Mouse (Mus musculus) 3T3-L1 (cell line): ENCODE measurements at regions not wholly inside any gene's neighbourhood (a gene's known extent, or its start where the extent isn't known, plus 50 kb on each side); places are given as distances from the start of the nearest gene placed in this dataset.
A peak's percentile ranks its signal among the peaks of the same experiment; 100 is the strongest.

Experiments
- DNase-seq: peaks from one replicate; pipeline ENCODE4 v3.0.0-alpha.2; 2015; ENCODE audit warnings: low read depth, low spot score

- DNase-seq, result no peak
Observed at GRCm38 (mm10) chr8:26883770-26884169, 93.4 kb upstream of the Zfp703 start.

DNA sequence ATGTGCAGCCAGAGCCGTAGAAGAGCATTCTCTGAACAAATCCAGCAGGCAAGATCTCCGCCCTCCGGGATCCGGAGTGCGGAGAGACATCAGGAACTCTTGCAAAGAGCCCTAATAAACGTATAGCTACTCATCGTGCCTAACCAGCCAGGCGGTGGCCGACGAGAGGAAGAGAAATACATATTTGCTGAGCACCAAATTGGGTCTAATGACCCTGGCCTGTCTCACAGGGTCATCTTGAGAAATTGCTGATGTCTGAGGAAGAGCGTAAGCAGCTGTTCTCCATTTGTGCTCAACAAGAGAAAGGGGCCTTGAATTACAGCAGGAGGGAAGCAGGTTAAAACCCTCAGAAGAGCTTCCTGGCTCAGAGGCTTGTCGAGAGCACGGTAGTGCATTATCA lies 92.8 kb upstream of the Zfp703 start:
- no peak for DNase-seq

- DNase-seq, result no peak
Observed at GRCm38 (mm10) chr8:26885365-26885764, 91.8 kb upstream of the Zfp703 start.

- DNase-seq, result peak; percentile 93
Observed at GRCm38 (mm10) chr8:26886783-26887486, 90.2 kb upstream of the Zfp703 start.

DNA sequence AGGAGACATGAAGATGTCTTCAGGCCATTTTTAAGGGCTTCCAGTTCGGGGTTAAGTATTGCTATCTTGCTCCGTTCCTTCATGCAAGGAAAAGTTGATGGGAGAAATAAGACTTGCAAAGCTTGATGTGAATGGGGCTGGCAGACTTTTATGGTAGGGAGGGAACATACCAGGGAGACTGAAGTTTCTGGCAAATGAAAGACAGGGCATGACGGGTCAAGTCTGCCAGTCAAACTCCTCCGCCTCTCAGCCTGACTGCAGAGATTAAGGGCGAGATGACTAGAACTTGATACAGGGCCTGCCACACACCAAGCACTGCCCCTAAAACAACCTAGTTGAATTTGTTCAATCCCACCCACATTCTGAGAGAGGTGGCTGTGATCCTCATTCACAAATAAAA lies 89.6 kb upstream of the Zfp703 start:
- peak; percentile 56 for DNase-seq

DNA sequence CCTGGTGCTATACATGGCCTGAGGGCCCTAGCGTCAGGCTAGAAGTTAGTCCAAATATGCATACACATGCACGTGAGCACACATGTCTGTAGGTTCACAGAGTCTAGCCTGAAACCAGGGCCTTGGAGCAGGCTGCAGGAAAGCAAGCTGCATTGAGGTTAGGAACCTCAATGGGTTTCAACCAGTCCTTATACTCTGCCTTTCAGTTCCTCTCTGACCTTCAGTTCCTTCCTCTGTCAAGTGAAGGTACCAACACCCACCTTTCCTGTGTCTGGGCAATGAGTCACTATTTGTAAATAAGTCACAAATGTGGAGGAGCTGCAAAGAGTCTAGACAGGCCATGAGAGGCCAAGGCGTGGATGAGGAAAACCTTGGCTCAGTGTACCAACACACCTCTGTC lies 89.1 kb upstream of the Zfp703 start:
- DNase-seq, result peak; percentile 50

DNA sequence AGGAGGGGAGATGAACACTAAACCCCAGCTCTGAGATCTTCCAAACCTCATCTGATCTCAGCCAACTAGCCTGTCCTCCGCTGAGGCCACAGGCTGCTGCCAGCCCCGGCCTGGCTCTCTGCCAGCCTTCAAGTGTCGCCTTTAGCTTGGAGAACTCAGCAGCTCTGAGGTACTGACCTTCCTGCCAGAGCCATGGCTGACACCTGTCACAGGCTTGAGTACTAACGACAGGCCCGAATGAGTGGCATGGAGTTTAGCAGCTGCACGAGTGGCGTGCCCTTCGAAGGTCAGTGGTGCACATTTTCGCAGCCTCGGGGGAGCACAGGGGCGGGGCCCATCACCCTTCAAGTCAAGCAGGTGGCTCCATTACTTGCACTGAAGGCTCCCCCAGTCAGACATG lies 85.2 kb upstream of the Zfp703 start:
- no peak for DNase-seq

GRCm38 (mm10) chr8:26892380-26892779 lies 84.7 kb upstream of the Zfp703 start:
- DNase-seq, result no peak

DNA sequence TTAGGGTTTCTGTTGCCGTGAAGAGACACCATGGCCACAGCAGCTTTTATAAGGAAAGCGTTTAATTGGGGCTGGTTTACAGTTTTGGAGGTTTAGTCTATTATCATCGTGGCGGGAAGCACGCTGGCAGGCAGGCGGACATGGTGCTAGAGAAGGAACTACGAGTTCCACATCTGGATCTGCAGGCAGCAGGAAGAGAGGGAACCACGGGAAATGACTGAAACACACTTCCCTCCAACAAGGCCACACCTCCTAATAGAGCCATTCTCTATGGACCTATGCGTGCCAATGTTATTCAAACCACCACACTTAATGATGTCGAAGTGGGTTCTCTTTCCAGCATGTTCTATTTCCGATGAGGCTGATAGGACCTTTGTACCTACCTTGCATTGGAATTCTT lies 81.3 kb upstream of the Zfp703 start:
- no peak for DNase-seq

- no peak for DNase-seq
Observed at GRCm38 (mm10) chr8:26903289-26903688, 73.8 kb upstream of the Zfp703 start.

- peak; percentile 71 for DNase-seq
Observed at GRCm38 (mm10) chr8:26906257-26906656, 70.9 kb upstream of the Zfp703 start.

GRCm38 (mm10) chr8:26907347-26908170 lies 69.6 kb upstream of the Zfp703 start:
- DNase-seq, result no peak

DNA sequence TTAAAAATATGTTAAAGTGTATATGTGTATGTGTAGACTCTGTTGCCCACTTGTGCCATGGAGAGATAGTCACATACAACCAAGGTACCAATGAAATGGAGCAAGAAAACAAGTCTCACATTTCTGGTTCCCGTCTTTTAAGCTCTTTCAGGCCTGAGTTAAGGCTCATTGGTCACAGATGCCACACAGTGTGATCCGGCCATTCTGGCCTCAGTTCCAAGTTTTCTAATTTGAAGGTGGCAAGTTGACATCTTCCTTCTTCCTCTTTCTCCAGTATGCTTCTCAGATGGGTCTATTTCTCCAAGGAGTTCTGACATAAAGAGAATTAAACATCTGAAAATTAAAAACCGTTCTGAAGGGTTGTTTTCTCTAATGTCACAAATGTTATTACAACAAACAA lies 66.9 kb upstream of the Zfp703 start:
- DNase-seq, result no peak

DNA sequence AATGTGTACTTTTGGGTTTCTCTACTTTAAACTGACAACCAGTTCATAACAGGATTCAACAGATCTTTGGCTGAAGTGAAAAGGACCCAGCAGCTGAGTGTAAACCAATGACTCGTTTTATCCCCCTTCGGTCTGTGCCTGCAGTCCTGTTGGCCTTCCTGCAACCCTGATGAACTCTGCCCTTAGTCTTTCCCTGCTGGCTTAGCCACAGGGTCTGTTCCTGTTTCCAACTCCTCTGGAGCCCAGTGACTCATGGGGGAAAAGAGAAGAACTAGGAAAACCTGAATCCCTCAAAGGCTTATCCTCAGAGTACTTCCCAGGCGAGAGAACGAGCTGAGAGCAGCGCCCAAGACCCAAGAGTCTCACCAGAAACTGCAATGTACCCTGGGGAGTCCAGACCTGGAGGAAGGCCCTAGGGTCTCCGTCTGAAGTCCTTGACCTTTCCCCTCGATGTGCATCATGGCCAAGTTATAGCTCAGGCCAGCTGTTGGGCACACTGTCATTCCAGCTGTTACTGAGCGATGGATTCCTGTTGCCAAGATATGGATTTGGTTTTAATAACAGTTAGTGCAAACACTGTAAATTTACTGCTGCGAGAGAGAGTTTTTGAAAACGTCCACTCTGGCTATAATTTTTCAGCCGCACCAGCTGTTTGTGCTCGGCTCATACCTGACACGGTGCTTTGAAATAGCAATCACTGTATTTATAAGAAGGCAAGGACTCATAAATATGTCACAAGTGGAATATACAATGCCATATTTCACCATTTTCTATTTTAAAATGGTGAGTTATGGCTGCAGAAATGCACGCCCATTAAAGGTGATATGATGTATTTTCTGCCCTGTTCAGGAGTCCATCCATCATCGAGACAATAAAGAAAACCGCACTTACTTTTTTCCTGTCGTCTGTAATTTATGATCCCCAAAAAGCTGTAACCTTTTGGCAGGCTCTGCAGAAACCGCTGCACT lies 63.3 kb upstream of the Zfp703 start:
- DNase-seq, result peak; percentile 74

DNA sequence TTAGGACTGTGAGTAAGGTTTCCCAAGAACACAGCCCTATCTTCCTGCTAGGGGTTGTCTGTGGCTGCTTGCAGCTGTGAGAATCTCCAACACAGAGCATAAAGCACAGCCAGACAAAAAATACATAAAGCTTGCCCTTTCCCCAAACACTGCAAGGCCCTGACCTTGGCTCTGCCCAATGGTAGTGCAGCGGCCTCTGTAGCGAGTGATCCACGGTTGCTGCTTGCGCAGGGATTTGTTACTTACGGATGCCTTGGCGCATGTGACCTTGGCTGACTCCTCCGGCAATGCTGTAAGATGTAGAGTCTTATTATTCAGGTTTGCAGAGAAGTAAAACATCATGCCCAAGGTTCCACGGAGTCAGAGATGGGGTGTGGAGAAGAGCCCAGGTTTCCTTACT lies 61.4 kb upstream of the Zfp703 start:
- no peak for DNase-seq

DNA sequence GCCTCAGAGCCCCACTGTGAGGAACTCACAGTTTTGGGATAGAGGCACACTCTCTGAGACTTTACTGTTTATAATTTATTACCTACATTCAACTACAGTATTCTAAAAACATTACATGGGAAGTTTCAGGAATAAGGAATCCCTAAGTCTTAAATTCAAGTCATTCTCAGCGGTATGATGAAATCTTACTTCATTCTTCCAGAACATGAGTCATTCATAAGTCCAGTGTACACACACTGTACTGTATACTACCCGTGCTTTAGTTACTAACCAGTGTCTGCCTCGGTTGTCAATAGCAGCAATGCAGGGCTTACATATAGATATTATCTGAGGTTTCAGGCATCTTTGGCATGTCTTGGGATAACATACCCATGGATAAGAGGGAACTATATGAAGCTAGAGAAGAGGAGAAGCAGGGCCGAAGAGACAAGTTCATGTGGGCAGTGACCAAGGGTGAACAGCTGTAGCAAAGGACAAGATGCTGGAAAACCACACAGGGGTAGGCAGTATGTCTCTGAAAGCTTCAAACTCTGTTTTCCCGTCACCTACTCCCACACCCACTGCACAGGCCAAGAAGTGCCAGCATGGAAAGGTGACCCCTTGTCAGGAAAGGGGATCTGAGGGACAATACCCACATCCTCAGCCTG lies 55.5 kb upstream of the Zfp703 start:
- DNase-seq, result peak; percentile 75

- no peak for DNase-seq
Observed at GRCm38 (mm10) chr8:26922178-26922540, 55.0 kb upstream of the Zfp703 start.

DNA sequence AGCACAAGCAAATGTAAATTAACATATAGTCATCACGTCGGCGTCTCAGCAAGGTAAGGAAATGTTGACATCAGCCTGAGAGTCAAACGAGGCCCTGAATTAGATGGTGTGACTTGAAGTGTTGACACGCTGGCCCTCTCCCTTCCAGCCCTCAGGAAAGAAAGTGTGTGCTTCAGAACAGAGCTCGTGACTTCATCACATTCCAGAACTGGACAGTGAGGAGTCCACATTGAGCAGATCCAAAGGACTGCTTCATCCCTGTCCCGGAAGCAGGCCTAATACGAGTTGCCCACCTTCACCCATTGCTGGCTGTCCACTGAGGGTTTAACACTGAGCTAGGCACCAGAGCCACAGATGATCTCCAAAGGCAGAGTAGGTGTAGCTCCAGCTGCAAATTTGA lies 54.0 kb upstream of the Zfp703 start:
- DNase-seq, result no peak
